Mouse (Mus musculus) T-helper 1 cell (primary cell): ENCODE measurements around the gene Atp6v0a1.

Experiments used
- in situ Hi-C: fragments of 300-600 bp; cut with MboI, MseI; formaldehyde crosslinking; loops from one replicate; pipeline ENCODE4 v1.15.1; 2025; ENCODE audit warnings: high pct_unique_total_duplicates

The Atp6v0a1 gene

GRCm38 (mm10) chr11:101009046-101009887, at the start of gene Atp6v0a1:
Gene Atp6v0a1 (plus strand): TSS chr11:101009452.
- in situ Hi-C loops = no loop called here

- in situ Hi-C loops = no loop called here
These were observed 49.8 kb upstream of the Atp6v0a1 start for GRCm38 (mm10) chr11:100959464-100959810.

- in situ Hi-C loops = loop anchor here (10.0 kb wide), 1 partner anchor 395 kb away; no protein-coding TSS in a partner anchor
These were observed 49.4 kb upstream of the Atp6v0a1 start for GRCm38 (mm10) chr11:100959826-100960225.

- in situ Hi-C loops = loop anchor here (10.0 kb wide), 1 partner anchor 396 kb away; no protein-coding TSS in a partner anchor
These were observed 48.7 kb upstream of the Atp6v0a1 start for GRCm38 (mm10) chr11:100960540-100960939.

- in situ Hi-C loops = loop anchor here (10.0 kb wide), 1 partner anchor 398 kb away; no protein-coding TSS in a partner anchor
These were observed 46.8 kb upstream of the Atp6v0a1 start for GRCm38 (mm10) chr11:100962371-100962911.

GRCm38 (mm10) chr11:100963647-100964046, 45.6 kb upstream of the Atp6v0a1 start:
- in situ Hi-C loops = loop anchor here (10.0 kb wide), 1 partner anchor 399 kb away; no protein-coding TSS in a partner anchor

GRCm38 (mm10) chr11:100964180-100964579, 45.1 kb upstream of the Atp6v0a1 start:
- in situ Hi-C loops = loop anchor here (10.0 kb wide), 1 partner anchor 399 kb away; no protein-coding TSS in a partner anchor

GRCm38 (mm10) chr11:100964901-100965542, 44.2 kb upstream of the Atp6v0a1 start:
- in situ Hi-C loops = loop anchor here (10.0 kb wide), 1 partner anchor 400 kb away; no protein-coding TSS in a partner anchor

GRCm38 (mm10) chr11:100965760-100966159, 43.5 kb upstream of the Atp6v0a1 start:
- in situ Hi-C loops = loop anchor here (10.0 kb wide), 1 partner anchor 401 kb away; no protein-coding TSS in a partner anchor

GRCm38 (mm10) chr11:100967376-100967775, 41.9 kb upstream of the Atp6v0a1 start:
- in situ Hi-C loops = loop anchor here (10.0 kb wide), 1 partner anchor 403 kb away; no protein-coding TSS in a partner anchor

- in situ Hi-C loops = loop anchor here (10.0 kb wide), 1 partner anchor 403 kb away; no protein-coding TSS in a partner anchor
These were observed 41.3 kb upstream of the Atp6v0a1 start for GRCm38 (mm10) chr11:100967881-100968420.

- in situ Hi-C loops = loop anchor here (10.0 kb wide), 1 partner anchor 404 kb away; no protein-coding TSS in a partner anchor
These were observed 40.8 kb upstream of the Atp6v0a1 start for GRCm38 (mm10) chr11:100968501-100968900.

- in situ Hi-C loops = loop anchor here (10.0 kb wide), 1 partner anchor 404 kb away; no protein-coding TSS in a partner anchor
These were observed 40.0 kb upstream of the Atp6v0a1 start for GRCm38 (mm10) chr11:100969189-100969743.

GRCm38 (mm10) chr11:100969744-100970556, 39.3 kb upstream of the Atp6v0a1 start:
- in situ Hi-C loops = loop anchor here (10.0 kb wide), 1 partner anchor 405 kb away; no protein-coding TSS in a partner anchor

GRCm38 (mm10) chr11:100970557-100970937, 38.7 kb upstream of the Atp6v0a1 start, which contains the start of gene Cavin1:
Gene Cavin1 (minus strand): TSS chr11:100970887.
- in situ Hi-C loops = no loop called here

GRCm38 (mm10) chr11:100971455-100971854, 37.8 kb upstream of the Atp6v0a1 start:
- in situ Hi-C loops = no loop called here

- in situ Hi-C loops = no loop called here
These were observed 36.0 kb upstream of the Atp6v0a1 start for GRCm38 (mm10) chr11:100973245-100973644.

GRCm38 (mm10) chr11:100974381-100974970, 34.8 kb upstream of the Atp6v0a1 start:
- in situ Hi-C loops = no loop called here

GRCm38 (mm10) chr11:100975241-100975640, 34.0 kb upstream of the Atp6v0a1 start:
- in situ Hi-C loops = no loop called here

GRCm38 (mm10) chr11:100979887-100980286, 29.4 kb upstream of the Atp6v0a1 start:
- in situ Hi-C loops = loop anchor here (5.0 kb wide), 1 partner anchor 77 kb away; no protein-coding TSS in a partner anchor
